Mouse (Mus musculus) neural tube, embryonic 11.5 days (tissue): ENCODE results near the gene Rplp0. TPM values are rescaled to one million over a fixed set of nuclear protein-coding genes. Genes with fewer than 3 reads are reported as not detected.

Experiments
- ATAC-seq: fragments of 200-750 bp; cut with Nextera tagmentation; 2 replicates; pipeline ENCODE4 v1.8.0; 2017; ENCODE audit warnings: moderate number of reproducible peaks, mild to moderate bottlenecking, moderate TSS enrichment, moderate library complexity; ENCODE audit not compliant: insufficient read depth, low FRiP score, low TSS enrichment
- DNase-seq: peaks from one replicate; pipeline ENCODE4 v3.0.0-alpha.2; 2015; ENCODE audit warnings: low spot score
- H3K27ac ChIP-seq: fragments of 300-500 bp; sonication (generic); 2 replicates; pipeline ENCODE4 v1.5.1; 2014; ENCODE audit warnings: low read depth, mild to moderate bottlenecking, low read length
- H3K27me3 ChIP-seq: fragments of 300-500 bp; sonication (generic); 2 replicates; pipeline ENCODE4 v1.6.1; 2014; ENCODE audit warnings: mild to moderate bottlenecking, low read length, mixed read lengths; ENCODE audit not compliant: control insufficient read depth, insufficient read depth
- H3K36me3 ChIP-seq: fragments of 300-500 bp; sonication (generic); 2 replicates; pipeline ENCODE4 v1.6.1; 2014; ENCODE audit warnings: mild to moderate bottlenecking, low read length, moderate library complexity, mixed read lengths; ENCODE audit not compliant: control insufficient read depth, insufficient read depth
- H3K4me1 ChIP-seq: fragments of 300-500 bp; sonication (generic); 2 replicates; pipeline ENCODE4 v1.6.1; 2014; ENCODE audit warnings: low read length, mixed read lengths; ENCODE audit not compliant: control insufficient read depth, insufficient read depth
- H3K4me2 ChIP-seq: fragments of 300-500 bp; sonication (generic); 2 replicates; pipeline ENCODE4 v1.6.1; 2014; ENCODE audit warnings: low read depth, mild to moderate bottlenecking, moderate library complexity
- H3K4me3 ChIP-seq: fragments of 300-500 bp; sonication (generic); 2 replicates; pipeline ENCODE4 v1.5.1; 2014; ENCODE audit warnings: low read depth, low read length
- H3K9ac ChIP-seq: fragments of 300-500 bp; sonication (generic); 2 replicates; pipeline ENCODE4 v1.6.1; 2014; ENCODE audit warnings: mild to moderate bottlenecking, low read length
- H3K9me3 ChIP-seq: fragments of 300-500 bp; sonication (generic); 2 replicates; pipeline ENCODE4 v1.6.1; 2016; ENCODE audit warnings: low read length; ENCODE audit not compliant: control insufficient read depth
- WGBS: fragments of 180-500 bp; shearing (Covaris S2); extraction: QIAGEN DNeasy Blood & Tissue Kit; methylation state at CpG from one replicate; pipeline ENCODE4 v1.1.7; 2014; 5-methylcytosine and 5-hydroxymethylcytosine counted together
- polyA plus RNA-seq: library from polyadenylated mRNA; unstranded; fragments of >200 nt; fragmentation: Nextera tagmentation; extraction: Ambion mirVana; gene quantifications from 2 replicates; pipeline ENCODE4 v1.2.1, GENCODE M21; 2014

The Rplp0 gene
- polyA plus RNA-seq = 1,266 and 1,290 TPM in 2 replicates

DNA sequence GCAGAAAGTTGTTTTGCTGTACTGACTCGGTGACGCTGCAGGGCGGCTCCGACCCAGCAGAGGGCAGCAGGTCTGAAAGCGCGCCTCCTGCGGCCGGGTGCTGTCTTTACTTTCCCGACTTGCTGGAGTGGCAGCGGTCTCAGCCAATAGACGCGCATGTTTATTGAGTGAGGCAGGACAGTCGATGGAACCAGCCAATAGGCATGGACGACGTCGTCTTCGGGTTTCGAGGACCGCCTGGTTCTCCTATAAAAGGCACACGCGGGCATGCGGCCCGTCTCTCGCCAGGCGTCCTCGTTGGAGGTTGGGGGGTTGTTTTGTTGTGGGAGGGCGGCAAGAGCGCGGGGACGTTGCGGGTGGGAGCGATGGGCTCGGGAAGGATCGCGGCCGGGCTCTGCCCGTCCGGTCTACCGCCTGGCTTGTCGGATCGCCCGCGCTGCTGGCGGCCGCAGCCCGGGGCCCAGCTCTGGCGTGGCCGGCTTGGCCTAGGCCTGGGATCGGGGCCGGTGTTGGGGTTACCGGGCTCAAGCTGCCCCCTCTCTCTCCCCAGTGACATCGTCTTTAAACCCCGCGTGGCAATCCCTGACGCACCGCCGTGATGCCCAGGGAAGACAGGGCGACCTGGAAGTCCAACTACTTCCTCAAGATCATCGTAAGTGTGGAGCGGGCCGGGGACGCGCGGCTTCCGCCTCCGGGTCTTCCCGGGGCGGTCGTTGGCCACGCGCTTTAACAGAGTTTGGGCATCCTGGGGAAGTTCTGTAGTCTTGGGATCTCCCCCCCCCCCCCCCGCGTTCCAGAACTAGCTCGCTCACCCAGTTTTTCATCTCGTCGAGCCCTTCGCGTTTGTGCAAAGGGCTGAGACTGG, at the start of gene Rplp0:
TSS of gene Rplp0 (plus strand) at position 231 of the 865 bp plus-strand sequence.
- peaks cover 3% of the 10 kb centered on the region; the same call in 1 of the 2 replicates for H3K4me1 ChIP-seq

GRCm38 (mm10) chr5:115509790-115510689, 49.2 kb upstream of the Rplp0 start:
- Histone ChIP-seq H3K36me3 (no peaks in the 10 kb centered on the region), H3K4me2 (peak overlapping the region; percentile 86; the same call in 1 of the 2 replicates), H3K9me3 (no peaks in the 10 kb centered on the region), H3K27me3 (no peaks in the 10 kb centered on the region), H3K9ac (peak overlapping the region; percentile 32), H3K4me1 (peaks cover 21% of the 10 kb centered on the region), H3K4me3 (peak overlapping the region; percentile 1; the same call in 1 of the 2 replicates), H3K27ac (no peak overlapping the region)
- 70% methylated on average over 15 of the region's 15 CpGs for WGBS
- DNase-seq (no peak), ATAC-seq (no peak)

More for the DNA sequence above, at the start of gene Rplp0:
- no peaks in the 10 kb centered on the region for H3K27me3 ChIP-seq
- peak within 1 kb of the TSS; percentile 95 for H3K9ac ChIP-seq
- DNase-seq (peak; percentile 100), ATAC-seq (peak; percentile 98)
- peak within 1 kb of the TSS; percentile 93 for H3K4me3 ChIP-seq
- under 1% methylated on average over 78 of the region's 78 CpGs for WGBS
- no peaks in the 10 kb centered on the region for H3K9me3 ChIP-seq
- H3K4me2 ChIP-seq = peak within 1 kb of the TSS; percentile 77
- H3K27ac ChIP-seq = 0 out of 2 replicates have a peak within 1 kb of the TSS, but pooled peaks have one; percentile 64
- peaks cover 15% of the 10 kb centered on the region for H3K36me3 ChIP-seq

GRCm38 (mm10) chr5:115512375-115512774, 46.9 kb upstream of the Rplp0 start:
- Histone ChIP-seq H3K27ac (no peak overlapping the region), H3K4me1 (peaks cover 20% of the 10 kb centered on the region), H3K36me3 (no peaks in the 10 kb centered on the region), H3K4me3 (no peak overlapping the region), H3K27me3 (no peaks in the 10 kb centered on the region), H3K9me3 (no peaks in the 10 kb centered on the region), H3K9ac (no peak overlapping the region), H3K4me2 (no peak overlapping the region)
- 93% methylated on average over 7 of the region's 7 CpGs for WGBS
- DNase-seq (no peak), ATAC-seq (no peak)

DNA sequence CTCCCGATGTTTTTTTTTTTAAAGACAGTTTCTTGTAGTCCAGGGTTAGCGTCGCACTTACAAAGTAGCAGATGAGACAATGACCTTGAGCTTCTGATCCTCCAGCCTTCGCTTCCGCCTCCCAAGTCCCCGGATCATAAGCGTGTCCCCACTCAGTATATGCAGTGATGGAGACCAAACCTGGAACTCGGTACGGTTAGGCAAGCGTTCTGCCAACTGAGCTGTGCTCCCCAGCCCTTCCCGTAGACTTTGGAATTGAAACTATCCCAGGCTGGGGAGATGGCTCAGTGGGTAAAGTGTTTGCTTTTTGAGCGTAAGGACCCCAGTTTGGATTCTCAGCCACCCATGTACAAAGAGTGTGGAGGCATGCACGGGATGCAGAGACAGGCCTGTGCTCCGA, 46.0 kb upstream of the Rplp0 start:
- no peak for DNase-seq
- 94% methylated on average over 14 of the region's 14 CpGs for WGBS

GRCm38 (mm10) chr5:115513721-115514120, 45.5 kb upstream of the Rplp0 start:
- Histone ChIP-seq H3K9me3 (no peaks in the 10 kb centered on the region), H3K4me3 (no peak overlapping the region), H3K27me3 (no peaks in the 10 kb centered on the region), H3K36me3 (no peaks in the 10 kb centered on the region), H3K4me1 (peaks cover 12% of the 10 kb centered on the region), H3K27ac (no peak overlapping the region), H3K9ac (no peak overlapping the region), H3K4me2 (no peak overlapping the region)
- 95% methylated on average over 16 of the region's 16 CpGs for WGBS
- DNase-seq (no peak), ATAC-seq (no peak)

More for the DNA sequence above, 46.0 kb upstream of the Rplp0 start:
- no peak for ATAC-seq
- Histone ChIP-seq H3K36me3 (no peaks in the 10 kb centered on the region), H3K27ac (no peak overlapping the region), H3K4me1 (peaks cover 17% of the 10 kb centered on the region), H3K9ac (no peak overlapping the region), H3K4me2 (no peak overlapping the region), H3K9me3 (no peaks in the 10 kb centered on the region), H3K27me3 (no peaks in the 10 kb centered on the region), H3K4me3 (no peak overlapping the region)

- no peak overlapping the region for H3K4me2 ChIP-seq
- 91% methylated on average over 6 of the region's 6 CpGs for WGBS
- no peak for ATAC-seq
- H3K27me3 ChIP-seq = no peaks in the 10 kb centered on the region
- H3K4me1 ChIP-seq = peaks cover 9% of the 10 kb centered on the region; the same call in 1 of the 2 replicates
- H3K36me3 ChIP-seq = no peaks in the 10 kb centered on the region
- no peaks in the 10 kb centered on the region for H3K9me3 ChIP-seq
- no peak overlapping the region for H3K9ac ChIP-seq
- H3K4me3 ChIP-seq = no peak overlapping the region
- DNase-seq = no peak
- no peak overlapping the region for H3K27ac ChIP-seq
These were observed 44.9 kb upstream of the Rplp0 start for GRCm38 (mm10) chr5:115514346-115514745.

- no peak overlapping the region for H3K9ac ChIP-seq
- no peak for DNase-seq
- 76% methylated on average over 20 of the region's 20 CpGs for WGBS
- peaks cover 6% of the 10 kb centered on the region; the same call in 1 of the 2 replicates for H3K4me1 ChIP-seq
- H3K36me3 ChIP-seq = no peaks in the 10 kb centered on the region
- no peaks in the 10 kb centered on the region for H3K9me3 ChIP-seq
- no peak overlapping the region for H3K4me3 ChIP-seq
- ATAC-seq = no peak
- H3K4me2 ChIP-seq = no peak overlapping the region
- H3K27me3 ChIP-seq = no peaks in the 10 kb centered on the region
- no peak overlapping the region for H3K27ac ChIP-seq
These were observed 44.2 kb upstream of the Rplp0 start for GRCm38 (mm10) chr5:115514896-115515587.
